Mouse (Mus musculus) heart, embryonic 16.5 days (tissue): Measurements from ENCODE around the gene Nyap1. TPM values are rescaled to one million over a fixed set of nuclear protein-coding genes. Genes with fewer than 3 reads are reported as not detected.

ENCODE experiments used
- ATAC-seq: fragments of 200-750 bp; cut with Nextera tagmentation; replicated peaks from 2 replicates; pipeline ENCODE4 v1.8.0; 2017; ENCODE audit warnings: moderate number of reproducible peaks; ENCODE audit not compliant: insufficient read depth, low FRiP score; ENCODE audit errors: extremely low read depth
- H3K27ac ChIP-seq: fragments of 300-500 bp; sonication (generic); 2 replicates; pipeline ENCODE4 v1.5.1; 2014; ENCODE audit warnings: mild to moderate bottlenecking, low read length, control low read depth, moderate library complexity
- H3K27me3 ChIP-seq: fragments of 300-500 bp; sonication (generic); 2 replicates; pipeline ENCODE4 v1.6.1; 2014; ENCODE audit warnings: low read length, mixed read lengths; ENCODE audit not compliant: control insufficient read depth, insufficient read depth
- H3K36me3 ChIP-seq: fragments of 300-500 bp; sonication (generic); 2 replicates; pipeline ENCODE4 v1.6.1; 2014; ENCODE audit not compliant: control insufficient read depth, insufficient read depth
- H3K4me1 ChIP-seq: fragments of 300-500 bp; sonication (generic); 2 replicates; pipeline ENCODE4 v1.6.1; 2014; ENCODE audit warnings: low read length, mixed read lengths; ENCODE audit not compliant: control insufficient read depth, insufficient read depth
- H3K4me2 ChIP-seq: fragments of 300-500 bp; sonication (generic); 2 replicates; pipeline ENCODE4 v1.6.1; 2014; ENCODE audit warnings: low read depth, mild to moderate bottlenecking, control low read depth, low read length
- H3K4me3 ChIP-seq: fragments of 300-500 bp; sonication (generic); 2 replicates; pipeline ENCODE4 v1.5.1; 2014; ENCODE audit warnings: mild to moderate bottlenecking, control low read depth, low read length
- H3K9ac ChIP-seq: fragments of 300-500 bp; sonication (generic); 2 replicates; pipeline ENCODE4 v1.6.1; 2014; ENCODE audit warnings: low read length, control low read depth
- H3K9me3 ChIP-seq: fragments of 300-500 bp; sonication (generic); replicated peaks from 2 replicates; pipeline ENCODE4 v1.6.1; 2016; ENCODE audit warnings: low read length; ENCODE audit not compliant: control insufficient read depth
- WGBS: fragments of 180-500 bp; shearing (Covaris S2); extraction: QIAGEN DNeasy Blood & Tissue Kit; methylation state at CpG from one replicate; pipeline ENCODE4 v1.1.7; 2014; 5-methylcytosine and 5-hydroxymethylcytosine counted together
- polyA plus RNA-seq: library from polyadenylated mRNA; unstranded; fragments of >200 nt; fragmentation: Nextera tagmentation; extraction: Ambion mirVana; gene quantifications from 2 replicates; pipeline ENCODE4 v1.2.1, GENCODE M21; 2015

The Nyap1 gene
- polyA plus RNA-seq, 1 experiment from 2014 or later = 1.6 TPM

DNA sequence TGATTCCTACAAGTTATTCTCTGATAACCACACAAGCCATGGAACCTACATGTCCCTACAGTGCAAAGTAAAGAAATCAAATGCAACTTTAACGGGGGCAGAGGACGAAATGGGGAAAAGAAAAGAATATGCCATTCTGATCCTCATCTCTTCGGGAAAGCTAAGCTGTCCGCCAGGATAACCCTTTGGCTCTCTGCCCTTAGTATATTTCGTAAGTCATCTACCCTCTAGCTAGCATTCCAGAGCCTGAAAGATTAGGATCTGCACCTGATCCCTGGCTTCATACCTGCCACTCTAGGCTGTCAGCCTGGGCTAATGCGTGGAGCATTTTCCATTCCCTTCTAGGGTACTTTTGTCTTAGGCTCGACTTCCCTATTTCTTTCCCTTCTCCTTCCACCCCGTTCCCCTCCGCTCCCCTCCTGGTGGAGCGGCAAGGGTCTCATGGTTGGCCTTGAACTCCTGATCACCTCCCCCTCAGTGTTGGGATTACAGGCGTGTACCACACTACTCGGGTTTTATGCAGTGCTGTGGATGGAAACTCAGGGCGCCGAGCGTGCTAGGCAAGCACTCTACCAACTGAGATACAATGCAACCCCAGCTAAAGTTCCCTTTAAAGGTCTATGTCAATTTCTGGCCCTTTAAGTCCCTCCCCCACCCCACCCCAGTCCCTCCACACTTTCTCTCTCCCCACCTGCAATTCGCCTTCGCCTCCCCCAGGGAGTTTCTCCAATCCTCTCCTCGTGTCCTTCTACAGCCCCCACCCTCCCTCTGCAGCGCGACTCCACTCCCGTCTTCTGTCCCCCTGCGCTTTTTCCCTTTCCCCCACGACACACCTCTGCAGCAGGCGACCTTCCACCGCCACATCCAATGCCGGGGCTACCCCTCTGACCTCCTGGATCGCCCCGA is 57.8 kb downstream of the Nyap1 start:
- ATAC-seq = peak; percentile 2; the same call in 1 of the 2 replicates
- Histone ChIP-seq H3K36me3 (no peaks in the 10 kb centered on the region), H3K9me3 (no peaks in the 10 kb centered on the region), H3K4me1 (peaks cover 15% of the 10 kb centered on the region), H3K9ac (peak overlapping the region; percentile 81), H3K27ac (peak overlapping the region; percentile 84), H3K4me2 (peak overlapping the region; percentile 96), H3K4me3 (peak overlapping the region; percentile 87), H3K27me3 (no peaks in the 10 kb centered on the region)
- 7% methylated on average over 25 of the region's 28 CpGs for WGBS

- Histone ChIP-seq H3K36me3 (peaks cover under 1% of the 10 kb centered on the region; the same call in 1 of the 2 replicates), H3K27me3 (no peaks in the 10 kb centered on the region), H3K4me3 (no peak overlapping the region), H3K9me3 (no peaks in the 10 kb centered on the region), H3K4me1 (peaks cover 15% of the 10 kb centered on the region), H3K27ac (no peak overlapping the region), H3K4me2 (no peak overlapping the region), H3K9ac (no peak overlapping the region)
- 90% methylated on average over 6 of the region's 6 CpGs for WGBS
- no peak for ATAC-seq
These were observed 58.9 kb downstream of the Nyap1 start for GRCm38 (mm10) chr5:137682526-137682925.

Other genes starting within 250 kb of the Nyap1 start
- 43.3 and 45.5 TPM in 2 replicates for gene Pop7, start 239.1 kb downstream of the Nyap1 start, polyA plus RNA-seq
- 8.9 and 9.7 TPM in 2 replicates for gene Gigyf1, start 223.1 kb downstream of the Nyap1 start, polyA plus RNA-seq
- not detected in 2 replicates for gene Epo, start 208.4 kb downstream of the Nyap1 start, polyA plus RNA-seq
- gene Gnb2, start 208.1 kb downstream of the Nyap1 start, polyA plus RNA-seq = 276 and 285 TPM in 2 replicates
- 0.33 and 0.36 TPM in 2 replicates for gene Actl6b, start 188.1 kb downstream of the Nyap1 start, polyA plus RNA-seq
- gene Tfr2, start 171.8 kb downstream of the Nyap1 start, polyA plus RNA-seq = 0.26 and 0.54 TPM in 2 replicates
- gene Mospd3, start 140.5 kb downstream of the Nyap1 start, polyA plus RNA-seq = 21.8 and 25.0 TPM in 2 replicates
- gene Pcolce, start 127.8 kb downstream of the Nyap1 start, polyA plus RNA-seq = 121 and 129 TPM in 2 replicates
- 0.12 and 0.39 TPM in 2 replicates for gene Fbxo24, start 112.6 kb downstream of the Nyap1 start, polyA plus RNA-seq
- 24.8 and 31.1 TPM in 2 replicates for gene Lrch4, start 112.5 kb downstream of the Nyap1 start, polyA plus RNA-seq
- 9.1 and 12.5 TPM in 2 replicates for gene Gm20605, start 112.4 kb downstream of the Nyap1 start, polyA plus RNA-seq
- 6.2 and 6.3 TPM in 2 replicates for gene Sap25, start 100.3 kb downstream of the Nyap1 start, polyA plus RNA-seq
- gene Irs3, start 95.9 kb downstream of the Nyap1 start, polyA plus RNA-seq = 0.20 and 0.21 TPM in 2 replicates
- gene Agfg2, start 56.9 kb downstream of the Nyap1 start, polyA plus RNA-seq = 19.4 and 21.0 TPM in 2 replicates
- 164 and 189 TPM in 2 replicates for gene Tsc22d4, start 4.1 kb upstream of the Nyap1 start, polyA plus RNA-seq
- gene Ppp1r35, start 37.2 kb upstream of the Nyap1 start, polyA plus RNA-seq = 20.5 and 22.6 TPM in 2 replicates
- 5.6 and 5.7 TPM in 2 replicates for gene Mepce, start 46.0 kb upstream of the Nyap1 start, polyA plus RNA-seq
- gene Zcwpw1, start 46.2 kb upstream of the Nyap1 start, polyA plus RNA-seq = 9.6 and 9.9 TPM in 2 replicates
- 2.0 TPM in 2 replicates for gene Pilra, start 94.7 kb upstream of the Nyap1 start, polyA plus RNA-seq
- 0.77 and 0.89 TPM in 2 replicates for gene Pilrb1, start 116.5 kb upstream of the Nyap1 start, polyA plus RNA-seq
- gene Pilrb2, start 130.2 kb upstream of the Nyap1 start, polyA plus RNA-seq = 1.7 and 1.8 TPM in 2 replicates
- 0.07 and 0.26 TPM in 2 replicates for gene Cyp3a13, start 180.0 kb upstream of the Nyap1 start, polyA plus RNA-seq
- gene Gjc3, start 221.5 kb upstream of the Nyap1 start, polyA plus RNA-seq = 0.26 TPM in 1 of 2 replicates, not detected in the other
- 0.22 TPM in 1 of 2 replicates, not detected in the other for gene Azgp1, start 239.9 kb upstream of the Nyap1 start, polyA plus RNA-seq